Mouse (Mus musculus): ENCODE measurements around the gene Teddm2.

GRCm38 (mm10) chr1:153898989-153899730 is 868 bp downstream of the Teddm2 start:
- TF ChIP-seq EP300 (IDR thresholded peaks at IDR 0.05; ENCODE audit: low read depth) (no peak), CTCF (IDR thresholded peaks at IDR 0.05; ENCODE audit: low read depth) (no peak)

All from liver, postnatal 0 days (tissue).